Mouse (Mus musculus) ES-Bruce4 (cell line): ENCODE measurements around the gene Ruvbl2.

Experiments
- EP300 ChIP-seq: IDR thresholded peaks from 2 replicates; pipeline ENCODE4 v1.6.1; 2011; ENCODE audit warnings: low read depth, low read length; ENCODE audit not compliant: insufficient read depth
- POLR2A ChIP-seq: IDR thresholded peaks from one replicate; pipeline ENCODE4 v1.8.1; 2011; ENCODE audit warnings: low read length; ENCODE audit not compliant: insufficient read depth

- TF ChIP-seq POLR2A = no peak
- TF ChIP-seq EP300 = no peak
These were observed 26.3 kb upstream of the Ruvbl2 start for GRCm38 (mm10) chr7:45463987-45464778.
